Mouse (Mus musculus) MEL-GATA-1-ER (cell line): ENCODE data around the gene Ubxn7.
"Not testable (repeated sequence)": the region's sequence is repeated elsewhere in the genome, so short reads cannot be mapped to it uniquely, and the experiment has no call there.

ENCODE experiments used
- DNase-seq: peaks from one replicate; pipeline ENCODE4 v3.0.0-alpha.2; 2012; ENCODE audit warnings: low read depth; ENCODE audit errors: extremely low read depth

Ubxn7 gene

DNA sequence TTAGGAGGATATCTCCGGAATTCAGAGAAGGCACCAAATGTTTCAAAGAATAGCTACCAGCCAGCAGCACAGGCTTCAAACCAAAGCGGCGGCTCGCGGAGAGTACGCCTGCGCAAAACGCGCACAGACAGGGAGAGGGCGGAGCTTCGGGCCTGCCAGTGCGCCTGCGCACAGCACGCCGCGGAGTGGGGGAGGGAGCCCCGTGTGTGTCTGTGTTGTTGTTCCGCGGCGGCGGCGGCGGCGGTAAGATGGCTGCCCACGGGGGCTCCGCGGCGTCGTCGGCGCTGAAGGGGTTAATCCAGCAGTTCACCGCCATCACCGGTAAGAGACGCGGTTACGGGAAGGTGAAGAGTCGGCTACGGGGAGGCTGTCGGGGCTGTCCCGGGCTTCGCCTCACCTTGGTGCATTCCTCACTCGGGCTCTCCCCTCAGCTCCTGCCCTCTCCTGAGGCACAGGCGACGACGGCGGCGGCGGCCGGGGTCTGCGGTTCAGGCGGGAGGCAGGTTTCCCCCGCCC is at the start of gene Ubxn7:
Gene Ubxn7 (plus strand): TSS at position 218 of the 516 bp plus-strand sequence.
- peak; percentile 81 for DNase-seq

DNA sequence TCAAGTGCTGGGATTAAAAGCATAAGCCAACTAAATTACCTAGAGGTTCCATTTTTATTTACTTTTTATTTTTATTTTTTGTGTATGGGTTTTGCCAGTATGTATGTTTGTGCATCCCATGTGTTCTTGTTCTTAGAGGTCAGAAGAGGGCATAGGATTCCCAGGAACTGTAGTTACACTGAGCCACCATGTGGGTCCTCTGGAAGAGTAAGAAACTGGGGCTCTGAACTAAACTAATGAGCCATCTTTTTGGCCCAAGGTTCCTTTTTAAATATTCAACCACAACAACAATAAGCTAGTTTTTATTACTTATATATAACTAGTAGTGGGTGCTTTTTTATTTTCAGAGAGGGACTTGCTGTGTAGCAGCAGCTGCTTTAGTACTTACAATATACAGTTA is 49.4 kb upstream of the Ubxn7 start:
- no peak for DNase-seq

DNA sequence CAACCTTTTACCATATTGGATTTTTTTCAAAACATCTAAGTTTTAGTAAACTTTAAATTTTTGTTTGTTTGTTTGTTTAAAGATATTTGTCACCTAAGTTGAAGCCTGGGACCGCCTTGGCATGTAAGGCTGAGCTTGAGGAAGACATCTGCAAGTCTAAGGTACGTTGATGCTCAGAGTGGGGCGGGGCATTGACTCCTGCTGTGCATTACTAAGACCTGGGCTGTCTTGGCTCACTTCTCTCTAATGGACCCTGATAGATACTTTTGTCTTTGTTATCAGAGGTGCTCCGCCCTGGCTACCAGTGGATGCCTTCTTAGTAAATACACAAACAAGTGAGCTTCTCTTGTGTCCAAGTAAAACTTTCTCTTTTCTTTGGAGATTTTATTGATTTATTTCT is 40.2 kb upstream of the Ubxn7 start:
- DNase-seq = no peak

DNA sequence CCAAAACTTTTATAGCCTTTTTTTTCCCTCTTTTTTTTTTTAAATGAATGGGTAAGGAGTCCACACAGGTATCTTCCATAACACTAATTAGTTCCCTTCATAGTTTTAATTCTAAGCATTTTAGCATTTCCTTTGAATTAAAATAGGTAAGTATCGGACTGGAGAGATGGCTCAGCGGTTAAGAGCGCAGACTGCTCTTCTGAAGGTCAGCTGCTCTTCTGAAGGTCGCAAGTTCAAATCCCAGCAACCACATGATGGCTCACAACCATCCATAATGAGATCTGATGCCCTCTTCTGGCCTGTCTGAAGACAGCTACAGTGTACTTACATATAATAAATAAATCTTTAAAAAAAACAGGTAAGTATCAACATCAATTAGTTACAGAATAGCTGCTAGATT is 32.4 kb upstream of the Ubxn7 start:
- not testable (repeated sequence) for DNase-seq

DNA sequence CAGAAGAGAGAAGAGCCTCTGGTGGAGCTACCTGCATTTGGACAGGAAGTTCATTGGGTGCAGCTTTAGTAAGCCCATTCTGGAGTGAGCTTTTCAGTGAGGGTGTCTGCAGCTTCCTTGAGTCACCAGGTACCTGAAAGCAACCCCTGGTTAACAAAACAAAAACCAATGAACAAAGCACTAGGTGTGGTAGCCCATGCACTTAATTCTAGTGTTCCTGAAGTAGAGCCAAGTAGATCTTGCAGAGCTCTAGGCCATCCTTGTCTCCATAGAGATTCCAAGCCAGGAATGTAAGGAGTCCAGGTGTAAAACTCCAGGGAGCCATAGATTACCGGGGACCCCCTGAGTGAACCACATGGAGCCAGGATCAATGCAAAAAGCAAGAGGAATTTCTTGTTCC is 29.0 kb upstream of the Ubxn7 start:
- DNase-seq = no peak

DNA sequence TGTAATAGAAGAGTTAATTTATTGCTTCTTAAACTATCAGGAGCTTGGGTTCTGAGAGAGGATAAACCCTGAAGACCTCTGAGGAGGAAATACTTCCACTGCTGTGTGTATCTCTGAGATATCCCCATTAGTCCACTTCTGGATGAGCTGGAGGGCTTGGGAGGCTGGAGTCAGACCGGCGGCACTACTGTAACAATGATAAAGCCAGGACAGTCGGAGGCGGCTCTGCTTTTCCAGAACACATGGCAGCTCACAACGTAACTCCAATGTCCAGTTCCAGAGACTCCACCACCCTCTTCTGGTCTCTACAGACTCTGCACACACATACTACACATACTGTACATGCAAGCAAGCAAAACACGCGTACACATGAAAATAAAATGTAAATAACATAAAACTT is 28.2 kb upstream of the Ubxn7 start:
- no peak for DNase-seq

DNA sequence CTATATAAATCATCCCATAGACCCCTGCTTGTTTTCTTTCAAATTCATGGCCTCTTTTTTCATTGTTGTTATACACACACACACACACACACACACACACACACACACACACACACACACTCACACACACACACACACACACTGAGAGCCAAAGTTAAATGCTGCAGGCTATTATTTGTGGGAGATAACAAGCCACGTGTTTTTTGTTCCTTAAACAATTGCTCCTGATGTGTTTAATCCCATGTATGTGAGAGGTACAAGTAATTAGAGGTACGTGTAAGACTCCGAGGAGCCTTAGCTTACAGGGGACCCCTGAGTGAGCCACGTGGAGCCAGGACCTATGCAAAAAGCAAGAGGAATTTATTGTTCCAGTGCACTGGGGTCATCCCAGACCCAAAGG is 20.1 kb upstream of the Ubxn7 start:
- no peak for DNase-seq

DNA sequence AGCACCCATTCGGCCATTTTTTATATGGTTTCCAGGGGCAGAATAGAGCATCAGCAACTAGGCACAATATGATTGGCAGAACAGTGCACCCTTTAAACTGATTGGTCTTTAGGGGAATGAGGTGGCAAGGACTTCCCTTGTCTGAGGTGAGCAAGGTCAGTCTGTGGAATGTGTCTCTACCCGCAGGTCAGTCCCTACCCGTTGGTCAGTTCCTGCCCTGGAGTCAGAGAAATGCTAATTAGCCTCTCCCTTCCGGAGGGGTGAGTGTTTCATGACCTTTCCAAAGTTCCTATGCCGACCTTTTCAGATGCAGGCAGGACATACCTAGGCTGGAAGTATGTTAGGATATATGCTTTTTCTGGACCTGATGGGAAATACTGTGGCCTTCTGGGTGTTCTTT is 19.7 kb upstream of the Ubxn7 start:
- DNase-seq = no peak

DNA sequence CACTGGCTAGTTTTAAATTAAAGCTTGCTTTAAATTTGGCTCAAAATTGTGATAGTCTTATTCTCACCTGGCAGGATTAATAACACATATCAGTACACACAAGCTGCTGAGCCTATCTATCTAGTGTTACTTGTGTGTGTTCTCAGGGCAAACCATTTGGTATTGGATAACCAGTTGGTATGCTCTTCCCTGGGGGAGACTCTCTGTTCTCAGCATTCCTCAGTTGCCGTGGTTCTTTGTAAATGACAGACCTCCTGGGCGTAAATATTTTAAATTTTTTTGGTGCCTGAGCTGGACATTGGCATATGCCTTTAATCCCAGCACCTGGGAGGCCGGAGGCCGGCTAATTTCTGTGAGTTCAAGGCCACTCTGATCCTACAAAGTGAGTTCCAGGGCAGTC is 19.2 kb upstream of the Ubxn7 start:
- no peak for DNase-seq

DNA sequence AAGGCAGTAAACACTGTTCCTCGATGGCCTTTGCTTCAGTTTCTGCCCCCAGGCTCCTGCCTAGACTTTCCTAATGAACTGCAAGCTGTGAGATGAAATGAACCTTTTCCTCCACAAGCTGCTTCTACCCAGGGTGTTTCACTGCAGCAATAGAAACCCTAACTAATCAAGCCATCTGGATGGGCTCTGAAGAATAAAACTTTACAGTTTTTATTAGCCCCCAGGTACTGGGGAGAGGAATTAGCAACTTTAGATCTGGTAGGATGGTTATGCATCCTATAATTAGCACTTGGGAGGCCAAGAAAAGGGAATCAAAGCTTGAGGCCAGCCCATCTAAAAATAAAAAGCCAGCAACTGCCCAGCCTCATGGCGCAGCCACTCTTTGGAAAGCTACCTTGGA is 15.5 kb upstream of the Ubxn7 start:
- DNase-seq = no peak

DNA sequence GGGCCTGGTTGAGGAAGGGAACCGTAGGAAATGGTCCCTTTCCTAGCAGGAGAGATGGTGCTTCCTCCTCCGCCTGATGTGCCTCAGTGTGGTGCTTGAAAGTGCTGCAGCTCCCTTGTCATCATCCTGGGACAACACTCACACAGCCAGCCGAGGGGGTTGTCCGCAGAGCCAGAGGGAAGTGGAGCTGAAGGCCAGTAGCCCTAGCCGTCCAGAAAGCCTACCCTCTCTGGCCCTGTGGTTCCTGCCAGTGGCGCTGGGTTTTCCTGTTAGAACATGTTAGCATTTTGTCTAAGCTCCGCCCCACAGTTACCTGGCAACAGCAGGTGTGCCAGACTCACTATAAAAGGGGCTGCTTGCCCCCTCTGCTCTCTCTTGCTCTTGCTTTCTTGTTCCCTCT is 8.1 kb upstream of the Ubxn7 start:
- DNase-seq = no peak

DNA sequence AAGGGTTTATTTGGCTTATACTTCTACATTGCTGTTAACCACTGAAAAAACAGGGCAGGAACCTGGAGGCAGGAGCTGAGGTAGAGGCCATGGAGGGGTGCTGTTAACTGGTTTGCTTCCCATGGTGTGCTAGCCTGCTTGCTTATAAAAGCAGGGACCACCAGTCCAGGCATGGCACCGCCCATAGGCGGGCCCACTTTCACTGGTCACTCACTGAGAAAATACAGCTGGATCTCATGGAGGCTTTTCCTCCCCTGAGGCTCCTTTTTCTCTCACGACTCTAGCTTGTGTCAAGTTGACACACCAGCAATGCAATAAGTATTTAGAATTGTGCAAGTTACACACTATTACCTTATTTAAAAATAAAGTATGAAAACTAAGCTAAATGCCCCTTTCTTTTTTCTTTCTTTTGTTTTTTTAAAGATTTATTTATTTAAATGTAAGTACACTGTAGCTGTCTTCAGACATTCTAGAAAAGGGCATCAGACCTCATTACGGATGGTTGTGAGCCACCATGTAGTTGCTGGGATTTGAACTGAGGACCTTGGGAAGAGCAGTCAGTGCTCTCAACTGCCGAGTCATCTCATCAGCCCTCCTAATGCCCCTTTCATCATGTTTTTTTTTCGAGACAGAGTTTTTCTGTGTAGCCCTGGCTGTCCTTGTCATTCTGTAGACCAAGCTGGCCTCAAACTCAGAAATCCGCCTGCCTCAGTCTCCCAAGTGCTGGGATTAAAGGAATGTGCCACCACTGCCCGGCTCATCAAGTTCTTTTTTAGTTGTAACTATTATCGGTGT is 984 bp upstream of the Ubxn7 start:
- DNase-seq = no peak

DNA sequence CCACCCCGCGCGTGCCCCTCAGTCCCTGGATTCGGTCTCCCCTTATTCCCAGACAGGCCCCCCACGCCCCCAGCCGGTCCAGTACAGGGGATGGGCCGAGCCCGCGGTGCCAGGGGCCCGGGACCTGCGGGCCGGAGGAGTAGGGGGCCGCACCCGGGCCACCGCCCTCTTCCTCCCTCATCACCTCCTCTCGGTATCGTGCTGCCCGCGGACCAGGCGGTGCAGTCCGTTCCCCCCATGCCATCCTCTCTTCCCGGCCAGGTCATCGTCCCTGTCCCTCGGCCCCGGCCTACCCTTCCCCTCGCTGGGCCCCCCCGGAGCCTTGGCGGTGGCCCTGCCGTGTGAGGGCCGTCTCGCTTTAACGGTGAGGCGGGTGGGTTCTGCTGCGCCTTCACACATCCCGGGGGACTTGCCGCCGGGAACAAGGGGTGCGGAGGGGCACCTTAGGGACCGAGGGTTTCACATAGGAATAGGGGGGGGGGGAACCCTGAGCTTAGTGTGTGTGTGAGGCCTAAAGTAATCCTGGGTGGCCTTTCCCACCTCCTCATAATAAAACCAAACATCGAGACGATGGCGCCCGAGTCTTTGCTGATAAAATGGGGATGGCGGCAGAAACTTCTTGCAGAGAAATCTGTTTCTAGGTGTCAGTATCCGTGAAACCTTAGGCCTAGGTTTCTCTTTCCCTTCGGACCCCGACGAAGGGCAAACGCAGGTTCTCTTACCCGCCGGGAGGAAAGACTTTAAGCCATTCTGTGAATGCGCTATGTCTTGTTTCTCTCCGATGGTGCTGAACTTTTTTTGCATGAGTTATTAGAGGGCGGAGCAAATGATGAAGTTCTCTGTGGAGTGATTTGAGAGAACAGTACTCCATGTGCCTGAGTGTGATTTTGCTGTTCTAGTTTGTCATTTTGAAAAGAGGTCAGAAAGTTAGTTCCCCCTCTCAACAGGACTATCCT is 777 bp downstream of the Ubxn7 start:
- DNase-seq = peak; percentile 74

DNA sequence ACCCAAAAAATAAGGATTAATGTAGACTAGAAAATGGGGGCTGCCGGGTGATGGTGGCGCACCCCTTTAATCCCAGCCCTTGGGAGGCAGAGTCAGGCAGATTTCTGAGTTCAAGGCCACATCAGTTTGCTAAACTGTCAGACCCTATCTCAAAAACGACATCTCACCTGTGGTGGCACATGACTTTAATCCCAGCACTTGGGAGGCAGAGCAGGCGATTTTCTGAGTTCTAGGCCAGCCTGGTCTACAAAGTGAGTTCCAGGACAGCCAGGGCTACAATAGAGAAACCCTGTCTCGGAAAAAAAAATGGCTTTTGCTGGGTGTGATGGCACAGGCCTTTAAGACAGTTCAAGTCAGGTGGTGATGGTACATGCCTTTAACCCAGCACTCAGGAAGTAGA is 3.1 kb downstream of the Ubxn7 start:
- DNase-seq = no peak

DNA sequence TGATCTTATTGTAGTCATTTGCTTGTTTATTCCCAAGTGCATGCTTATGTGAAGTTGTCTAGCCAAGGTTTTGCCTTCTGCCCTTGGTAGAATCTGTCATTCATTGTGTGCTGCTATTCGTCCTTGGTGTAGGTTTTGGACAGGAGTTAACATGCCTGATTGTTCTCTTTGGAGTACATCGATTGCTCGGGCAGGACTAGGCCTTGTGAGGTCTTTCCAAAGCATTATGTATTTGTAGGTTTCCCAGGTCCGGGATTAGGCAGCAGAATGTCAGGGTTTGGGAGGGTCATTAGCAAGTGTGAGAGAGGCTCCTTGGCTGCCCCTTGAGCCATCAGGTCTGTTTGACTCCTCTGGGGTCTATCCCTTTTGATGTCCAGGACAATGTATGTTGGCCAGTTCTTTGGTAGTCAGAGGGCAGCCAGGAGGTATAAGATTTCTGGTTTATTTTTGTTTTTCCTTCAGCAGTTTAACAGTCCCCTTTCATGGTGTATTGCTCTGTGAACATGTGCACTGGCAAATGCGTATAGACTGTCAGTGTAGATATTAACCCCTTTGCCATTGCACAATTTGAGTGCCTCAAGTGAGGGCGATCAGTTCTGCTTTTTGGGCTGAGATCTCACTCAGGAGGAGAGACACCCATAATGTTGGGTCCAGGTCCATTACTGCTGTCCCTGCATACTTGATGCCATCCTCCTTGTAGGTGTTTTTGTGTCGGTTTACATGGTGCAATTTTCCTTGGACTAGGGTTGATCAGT is 4.1 kb downstream of the Ubxn7 start:
- DNase-seq = no peak

DNA sequence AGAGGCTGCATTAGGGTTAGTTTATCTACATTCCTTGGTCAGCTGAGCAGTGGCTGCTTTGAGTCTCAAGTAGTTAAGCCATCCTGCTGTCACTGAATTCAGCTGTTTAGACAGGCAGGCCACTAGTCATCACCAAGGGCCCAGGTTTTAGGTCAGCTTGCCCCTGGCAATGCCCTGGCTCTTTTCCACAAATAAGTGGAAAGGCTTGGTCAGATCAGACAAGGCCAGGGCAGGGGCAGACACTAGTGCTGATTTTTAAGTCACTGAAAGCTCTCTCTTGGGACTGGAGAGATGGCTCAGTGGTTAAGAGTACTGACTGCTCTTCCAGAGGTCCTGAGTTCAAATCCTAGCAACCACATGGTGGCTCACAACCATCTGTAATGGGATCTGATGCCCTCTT is 4.9 kb downstream of the Ubxn7 start:
- DNase-seq = no peak

DNA sequence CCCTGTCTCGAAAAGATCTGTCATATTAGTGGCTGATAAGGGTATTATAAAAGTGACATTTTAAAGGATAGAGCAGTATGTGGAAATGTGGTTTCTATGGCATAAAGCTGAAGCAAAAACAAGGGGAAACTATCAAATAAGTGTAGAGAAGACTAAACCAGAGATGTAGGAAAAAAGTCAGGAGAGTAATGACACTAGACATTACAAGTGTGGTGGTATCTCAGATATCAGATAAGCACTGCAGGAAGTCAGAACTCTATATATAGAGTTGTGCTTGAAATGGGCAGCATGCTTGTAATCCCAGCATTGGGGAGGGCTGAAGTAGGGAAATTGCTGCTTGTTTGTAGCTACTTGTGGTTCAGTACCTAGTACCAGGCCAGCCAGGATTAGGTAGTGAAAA is 8.4 kb downstream of the Ubxn7 start:
- no peak for DNase-seq

DNA sequence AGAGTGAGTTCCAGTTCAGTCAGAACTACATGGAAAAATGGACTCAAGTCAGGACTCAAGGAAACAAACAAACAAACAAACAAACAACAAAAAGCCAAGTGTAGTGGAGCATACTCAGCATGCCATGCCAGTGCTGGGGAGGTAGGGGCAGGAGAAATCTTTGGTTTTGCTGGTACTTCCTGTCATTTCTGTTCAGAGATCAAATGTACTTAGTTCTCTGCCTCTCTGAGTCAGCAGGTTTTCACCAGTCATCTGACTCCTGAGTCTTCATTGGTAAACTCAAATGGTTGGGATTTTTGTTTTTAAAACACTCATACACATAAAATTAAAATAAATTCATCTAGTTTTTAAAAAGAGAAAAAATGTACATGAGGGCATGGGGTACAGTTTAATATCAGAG is 13.5 kb downstream of the Ubxn7 start:
- no peak for DNase-seq

DNA sequence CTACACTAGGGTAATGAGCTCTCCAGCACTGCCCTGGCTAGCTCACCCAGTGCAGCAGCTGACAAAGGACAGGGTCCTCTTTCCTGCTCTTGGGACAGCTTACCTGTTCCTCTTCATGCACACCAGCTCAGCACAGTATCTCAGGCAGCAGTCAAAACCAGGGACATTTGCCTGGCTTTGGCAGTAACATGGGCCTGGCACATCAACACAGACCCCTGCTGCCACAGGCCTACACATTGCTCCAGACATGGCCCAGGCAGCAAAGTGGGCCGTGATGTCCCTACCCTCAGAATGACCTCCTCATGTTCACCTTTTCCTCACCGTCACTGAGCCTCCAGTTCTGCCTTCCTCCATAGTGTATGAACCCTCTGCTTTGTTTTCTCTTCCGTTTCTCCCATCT is 18.7 kb downstream of the Ubxn7 start:
- DNase-seq = no peak

DNA sequence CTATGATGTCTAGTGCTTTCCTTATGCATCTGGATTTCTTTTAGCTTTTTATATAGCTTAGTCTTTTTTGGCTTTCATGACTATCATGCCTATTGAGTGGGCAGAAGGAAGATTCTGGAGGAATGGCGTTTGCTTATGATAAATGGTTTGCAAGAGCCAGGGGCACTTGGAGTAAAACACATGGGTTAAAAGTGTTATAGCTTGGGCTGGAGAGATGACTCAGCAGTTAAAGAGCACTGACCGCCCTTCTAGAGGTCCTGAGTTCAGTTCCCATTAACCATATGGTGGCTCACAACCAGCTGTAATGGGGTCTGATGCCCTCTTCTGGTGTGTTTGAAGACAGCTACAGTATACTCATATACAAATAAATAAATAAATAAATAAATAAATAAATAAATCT is 31.5 kb downstream of the Ubxn7 start:
- DNase-seq = no peak

DNA sequence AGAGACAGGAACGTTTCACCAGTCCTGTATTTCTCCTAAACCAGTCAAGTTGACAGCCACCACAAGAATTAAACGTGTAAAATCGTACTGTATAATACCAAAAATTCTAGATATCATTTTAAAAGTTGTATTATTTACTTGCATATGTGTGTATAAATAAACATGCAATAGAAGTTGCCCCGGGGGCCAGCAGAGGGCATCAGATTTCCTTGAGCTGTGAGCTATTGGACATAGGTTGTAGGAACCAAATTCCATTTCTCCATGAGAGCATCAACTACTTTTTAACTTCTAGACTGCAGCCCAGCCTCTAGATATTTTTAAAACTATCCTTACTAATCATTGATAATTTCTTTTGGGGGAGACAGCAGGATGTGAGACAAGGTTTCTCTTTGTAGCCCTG is 39.3 kb downstream of the Ubxn7 start:
- DNase-seq = no peak

DNA sequence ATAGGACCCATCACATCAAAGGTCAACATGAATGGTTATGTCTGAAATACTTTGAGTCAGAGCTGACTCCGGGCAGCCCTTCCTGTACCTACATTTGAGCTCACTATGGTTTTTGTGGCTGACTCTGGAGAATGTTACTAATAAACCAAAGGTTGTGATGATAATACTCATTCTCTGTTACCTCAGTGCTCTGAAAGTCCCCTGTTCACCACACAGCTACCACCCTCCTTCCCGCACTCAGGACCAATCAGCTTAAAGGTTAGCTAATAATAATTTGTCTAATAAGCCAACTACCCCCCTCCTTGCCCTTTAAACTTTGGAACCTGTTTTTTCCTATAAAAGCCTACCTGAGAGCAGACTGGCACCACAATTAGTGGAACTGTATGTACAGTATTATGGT is 47.5 kb downstream of the Ubxn7 start:
- DNase-seq = no peak
